Mouse (Mus musculus) bone marrow, adult 2 months (tissue): ENCODE data around the gene Pabpc4. TPM values are rescaled to one million over a fixed set of nuclear protein-coding genes. Genes with fewer than 3 reads are reported as not detected.
"Not testable (repeated sequence)": the region's sequence is repeated elsewhere in the genome, so short reads cannot be mapped to it uniquely, and the experiment has no call there.

Experiments used
- H3K27ac ChIP-seq: fragments of 200-500 bp; 2 replicates; pipeline ENCODE4 v1.5.1; 2012; ENCODE audit warnings: low read depth, mild to moderate bottlenecking, control low read depth, inconsistent platforms, low read length; ENCODE audit not compliant: control insufficient read depth, poor library complexity, insufficient read depth
- H3K4me1 ChIP-seq: fragments of 200-500 bp; 2 replicates; pipeline ENCODE4 v1.6.1; 2011; ENCODE audit warnings: low read length; ENCODE audit not compliant: control insufficient read depth, insufficient read depth
- H3K4me3 ChIP-seq: fragments of 200-500 bp; replicated peaks from 2 replicates; pipeline ENCODE3; 2011; ENCODE audit warnings: mild to moderate bottlenecking, low read depth, low read length, control low read depth; ENCODE audit not compliant: control insufficient read depth
- CTCF ChIP-seq: fragments of 200-500 bp; IDR thresholded peaks from 2 replicates; pipeline ENCODE4 v1.5.1; 2011; ENCODE audit warnings: low read length, control low read depth; ENCODE audit not compliant: control insufficient read depth, insufficient read depth
- POLR2A ChIP-seq: fragments of 200-500 bp; IDR thresholded peaks from 2 replicates; pipeline ENCODE4 v1.6.1; 2011; ENCODE audit warnings: low read depth, mild to moderate bottlenecking, control low read depth, low read length, borderline replicate concordance; ENCODE audit not compliant: control insufficient read depth
- WGBS: fragments of 180-500 bp; shearing (Covaris S2); methylation state at CpG from one replicate; pipeline ENCODE4 v1.1.7; 2018; 5-methylcytosine and 5-hydroxymethylcytosine counted together
- polyA plus RNA-seq: library from polyadenylated mRNA; stranded (reverse); fragments of >200 nt; gene quantifications from 2 replicates; pipeline ENCODE4 v1.2.4, GENCODE M21; 2011; ENCODE audit warnings: low replicate concordance; ENCODE audit not compliant: missing spikeins, insufficient read depth, insufficient read length

The Pabpc4 gene
- polyA plus RNA-seq, 1 experiment: 150 TPM

GRCm38 (mm10) chr4:123305789-123306188 lies 43.6 kb downstream of the Pabpc4 start:
- WGBS: 3% methylated on average over 3 of the region's 3 CpGs
- Histone ChIP-seq H3K4me1 (no peaks in the 10 kb centered on the region), H3K27ac (no peak overlapping the region), H3K4me3 (no peak overlapping the region)
- TF ChIP-seq POLR2A (no peak), CTCF (peak; percentile 38)

GRCm38 (mm10) chr4:123306999-123307398 lies 44.8 kb downstream of the Pabpc4 start:
- H3K4me1 ChIP-seq: no peaks in the 10 kb centered on the region; the same call in 1 of the 2 replicates
- TF ChIP-seq POLR2A (no peak), CTCF (no peak)
- H3K27ac ChIP-seq: no peak overlapping the region
- 89% methylated on average over 10 of the region's 10 CpGs for WGBS
- H3K4me3 ChIP-seq: no peak overlapping the region

GRCm38 (mm10) chr4:123308292-123308691 lies 46.1 kb downstream of the Pabpc4 start:
- TF ChIP-seq CTCF: no peak
- no peak overlapping the region for H3K4me3 ChIP-seq
- H3K27ac ChIP-seq: no peak overlapping the region
- H3K4me1 ChIP-seq: peaks cover 2% of the 10 kb centered on the region
- 37% methylated on average over 3 of the region's 3 CpGs for WGBS

- H3K27ac ChIP-seq: no peak overlapping the region
- peaks cover 5% of the 10 kb centered on the region for H3K4me1 ChIP-seq
- no peak overlapping the region for H3K4me3 ChIP-seq
- 68% methylated on average over 7 of the region's 7 CpGs for WGBS
- TF ChIP-seq POLR2A: no peak
- no peak for TF ChIP-seq CTCF
Measured at GRCm38 (mm10) chr4:123311845-123312244, 49.7 kb downstream of the Pabpc4 start.

GRCm38 (mm10) chr4:123313010-123313409 lies 50.9 kb downstream of the Pabpc4 start:
- TF ChIP-seq CTCF (no peak), POLR2A (no peak)
- H3K4me1 ChIP-seq: peaks cover 5% of the 10 kb centered on the region
- no peak overlapping the region for H3K27ac ChIP-seq
- no peak overlapping the region for H3K4me3 ChIP-seq
- WGBS: 16% methylated on average over 6 of the region's 6 CpGs

- Histone ChIP-seq H3K4me3 (no peak overlapping the region), H3K27ac (no peak overlapping the region), H3K4me1 (peaks cover 5% of the 10 kb centered on the region)
- TF ChIP-seq CTCF (no peak), POLR2A (no peak)
- 75% methylated on average over 3 of the region's 3 CpGs for WGBS
Measured at GRCm38 (mm10) chr4:123314497-123314896, 52.3 kb downstream of the Pabpc4 start.

GRCm38 (mm10) chr4:123322910-123323309 lies 60.8 kb downstream of the Pabpc4 start:
- not testable (repeated sequence) for H3K4me3 ChIP-seq, H3K4me1 ChIP-seq, H3K27ac ChIP-seq
- WGBS: 33% methylated on average over 33 of the region's 38 CpGs

- Histone ChIP-seq H3K4me1 (no peaks in the 10 kb centered on the region), H3K27ac (no peak within 1 kb of the TSS), H3K4me3 (no peak within 1 kb of the TSS)
- WGBS: 35% methylated on average over 13 of the region's 13 CpGs
- TF ChIP-seq CTCF (no peak), POLR2A (no peak)
Measured at GRCm38 (mm10) chr4:123323534-123323933, 61.4 kb downstream of the Pabpc4 start, which contains the start of gene Oxct2a. Gene Oxct2a (minus strand): TSS chr4:123323634.

- H3K4me3 ChIP-seq: no peak overlapping the region
- 28% methylated on average over 3 of the region's 3 CpGs for WGBS
- TF ChIP-seq CTCF (no peak), POLR2A (no peak)
- H3K4me1 ChIP-seq: no peaks in the 10 kb centered on the region
- H3K27ac ChIP-seq: no peak overlapping the region
Measured at GRCm38 (mm10) chr4:123326087-123326486, 63.9 kb downstream of the Pabpc4 start.
